Mouse (Mus musculus) kidney, adult 11 months (tissue): Measurements from ENCODE around the gene Itpr2.

Experiments
- DNase-seq: peaks from one replicate; pipeline ENCODE4 v3.0.0; 2022

The Itpr2 gene

DNA sequence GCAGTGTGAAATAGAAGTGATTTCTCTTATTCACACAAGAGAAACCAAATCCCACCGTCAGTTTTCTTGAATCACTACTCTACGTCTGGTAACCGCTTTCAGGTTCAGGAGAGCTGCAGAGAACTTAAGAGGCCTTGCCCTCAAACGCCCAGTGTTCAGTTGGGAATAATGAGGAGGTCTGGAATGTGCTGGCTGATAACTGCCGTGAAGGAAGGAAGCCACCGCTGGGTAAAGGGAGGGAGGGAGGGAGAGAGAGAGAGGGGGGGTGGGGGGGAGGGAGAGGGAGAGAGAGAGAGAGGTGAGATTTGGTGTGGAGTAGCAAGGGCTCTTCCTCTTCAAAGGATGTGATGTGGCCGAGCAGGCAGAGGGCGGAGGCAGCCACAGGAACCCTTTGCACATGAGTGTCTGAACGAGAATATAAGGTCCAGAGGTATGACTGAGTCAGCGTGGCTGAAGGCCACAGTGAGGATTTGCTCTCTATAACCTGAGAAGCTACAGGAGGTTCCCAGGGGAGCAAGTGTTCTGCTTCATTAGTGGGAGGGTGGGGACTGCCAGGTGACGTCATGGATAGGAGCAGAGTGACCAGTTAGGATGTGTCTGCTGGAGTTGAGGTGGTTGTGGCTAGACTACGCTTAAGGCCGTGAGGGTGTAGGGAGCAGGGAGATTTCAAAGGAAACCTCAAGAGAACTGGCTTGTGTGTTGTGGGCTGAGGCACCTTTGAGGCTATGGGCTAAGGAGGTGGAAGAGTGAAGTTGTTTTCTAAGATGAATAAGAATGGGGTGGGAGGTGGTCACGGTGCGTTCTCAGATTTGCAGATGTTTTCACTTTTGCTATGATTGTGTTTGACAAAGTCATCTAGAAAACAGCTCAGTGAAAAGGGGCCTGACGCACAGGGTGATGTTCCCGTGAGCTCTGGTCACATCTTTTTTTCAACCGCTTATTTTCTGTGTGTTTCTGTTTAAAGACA lies 421.2 kb downstream of the Itpr2 start:
- no peak for DNase-seq

DNA sequence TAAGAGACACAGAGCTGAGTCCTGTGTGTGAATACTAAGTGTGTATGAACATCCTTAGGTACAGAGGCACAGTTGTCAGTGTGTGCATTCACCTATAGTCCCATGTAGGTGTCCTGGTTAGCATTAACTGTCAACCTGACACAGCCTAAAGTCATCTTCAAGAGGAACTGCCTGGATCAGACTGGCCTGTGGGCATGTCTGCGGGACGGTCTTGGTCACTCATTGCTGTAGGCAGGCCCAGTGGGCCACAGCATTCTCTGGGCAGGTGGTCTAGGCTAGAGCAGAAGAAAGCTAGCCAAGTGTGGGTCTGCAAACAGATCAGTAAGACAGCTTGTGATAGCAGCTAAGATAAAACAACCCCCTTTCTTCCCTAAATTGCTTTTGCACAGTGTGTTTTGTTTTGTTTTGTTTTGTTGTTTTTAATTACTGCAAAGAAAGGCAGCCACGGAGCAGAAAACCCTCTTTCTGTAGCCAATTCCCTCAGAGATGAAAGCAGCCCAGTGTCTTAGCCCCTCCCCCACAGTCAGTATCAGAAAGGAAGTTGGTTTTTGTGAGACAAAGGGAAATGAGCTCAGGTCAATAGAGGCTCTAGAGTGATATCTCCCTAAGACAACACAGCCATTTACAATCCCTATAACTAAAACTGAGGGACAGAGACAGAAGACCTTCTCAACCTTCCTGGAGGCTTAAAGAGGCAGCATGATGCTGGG lies 422.1 kb downstream of the Itpr2 start:
- DNase-seq = no peak

DNA sequence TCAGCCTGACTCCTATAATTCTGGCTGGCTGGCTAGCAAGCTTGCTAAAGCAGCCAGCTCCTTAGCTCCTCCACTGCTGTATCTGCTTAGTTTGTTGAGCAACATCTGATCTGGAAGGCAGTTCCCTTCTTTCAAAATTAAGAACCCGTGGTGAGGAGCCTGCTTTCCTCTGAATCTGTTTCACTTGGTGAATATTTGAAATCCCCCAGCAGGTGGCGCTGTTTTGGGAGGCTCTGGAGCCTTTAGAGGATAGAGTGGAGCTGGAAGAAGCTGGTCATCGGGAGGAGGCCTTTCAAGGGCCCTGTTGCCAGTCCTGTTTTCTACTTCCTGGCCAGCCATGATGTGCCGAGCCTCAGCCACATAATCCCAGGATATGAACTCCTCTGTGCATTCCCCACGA lies 422.8 kb downstream of the Itpr2 start:
- peak; percentile 11 for DNase-seq

DNA sequence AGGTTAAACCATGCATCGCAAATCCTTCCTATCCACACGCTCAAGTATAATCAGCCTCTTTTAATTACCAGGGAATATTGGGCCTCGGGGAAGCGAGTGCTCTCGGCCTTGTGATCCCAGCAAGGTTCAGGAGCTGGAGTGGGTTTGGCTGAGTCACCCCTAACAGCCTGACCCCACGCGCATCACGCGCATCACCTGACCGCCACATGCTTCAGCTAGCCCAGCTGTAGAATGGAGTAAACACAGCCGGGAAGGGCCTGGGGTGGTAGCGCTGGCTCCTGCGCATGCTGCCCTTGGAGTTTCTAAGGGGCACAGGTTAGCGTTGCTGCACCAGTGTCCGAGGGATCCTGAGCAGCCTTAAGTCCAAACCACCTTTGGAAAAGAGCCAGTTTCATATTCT lies 423.9 kb downstream of the Itpr2 start:
- no peak for DNase-seq

DNA sequence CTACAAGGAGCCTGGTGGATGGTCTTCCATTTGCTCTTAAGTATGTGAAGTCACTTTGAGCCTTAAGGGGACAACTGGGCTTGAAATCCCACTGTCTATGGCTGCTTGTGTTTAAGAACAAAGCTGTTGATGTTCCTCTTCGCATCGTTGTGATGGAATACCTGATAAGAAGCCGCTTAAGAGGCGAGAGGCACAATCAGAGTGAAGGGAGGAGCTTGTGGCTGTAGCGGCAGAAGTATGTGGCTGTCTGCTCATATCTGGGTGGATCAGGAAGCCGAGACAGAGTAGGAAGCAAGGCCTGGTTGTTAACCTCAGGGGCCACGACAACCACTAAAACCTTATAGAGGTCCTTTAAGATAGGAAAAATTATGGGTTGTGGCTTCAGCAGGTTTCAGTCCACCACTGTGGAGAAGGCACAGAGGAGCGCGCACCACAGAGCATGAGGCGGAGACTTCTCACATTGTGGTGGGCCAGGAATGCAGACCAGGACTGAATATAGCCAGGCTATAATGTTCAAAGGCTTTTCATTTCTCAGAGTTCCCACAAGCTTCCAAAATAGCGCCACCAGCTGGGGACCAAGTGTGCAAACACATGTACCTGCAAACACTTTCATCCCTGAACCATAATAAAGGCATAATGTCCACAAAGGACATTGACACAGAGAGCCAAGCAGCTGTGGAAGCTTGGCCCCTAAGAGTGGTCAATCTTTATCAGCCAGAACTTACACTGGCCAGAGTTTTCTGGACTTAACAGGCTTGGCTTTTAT lies 424.7 kb downstream of the Itpr2 start:
- DNase-seq = no peak

DNA sequence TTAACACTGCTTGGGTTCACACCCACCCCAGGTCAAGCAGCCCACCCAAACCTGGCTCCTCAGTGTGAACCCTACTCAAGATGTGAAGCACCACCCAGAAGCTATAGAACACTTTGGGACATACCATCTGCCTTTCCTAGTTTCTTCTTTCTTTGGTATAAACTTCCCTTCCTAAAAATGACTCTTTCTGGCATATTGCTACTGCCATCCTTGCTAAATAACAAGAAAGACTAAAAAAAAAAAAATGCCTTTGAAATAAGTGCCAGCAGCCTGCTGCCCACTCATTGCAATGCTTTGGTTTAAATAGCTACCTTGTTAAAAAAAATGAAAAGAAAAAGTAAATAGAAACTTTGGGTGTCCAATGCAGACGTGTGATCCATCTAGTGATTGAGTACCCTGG lies 429.2 kb downstream of the Itpr2 start:
- no peak for DNase-seq

DNA sequence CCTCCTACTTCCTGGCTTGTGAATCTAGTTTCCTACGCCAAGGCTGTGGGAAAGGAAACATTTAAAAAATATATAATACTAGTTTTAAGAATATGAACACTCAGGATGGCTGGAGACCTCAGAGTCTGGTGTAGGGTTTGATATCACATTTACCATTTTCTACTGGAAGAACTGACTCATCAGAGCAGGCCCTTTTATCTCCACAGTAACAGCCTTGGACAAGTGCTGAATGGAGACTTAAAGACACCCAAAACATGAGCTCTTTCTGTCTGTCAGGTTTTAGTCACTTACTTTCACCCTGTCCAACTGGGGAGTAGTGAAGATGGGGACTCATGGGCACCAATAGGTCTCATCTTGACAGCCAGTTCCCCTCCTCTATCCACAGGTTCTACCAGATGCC lies 430.1 kb downstream of the Itpr2 start:
- DNase-seq = no peak
